Mouse (Mus musculus) midbrain, embryonic 14.5 days (tissue): Measurements from ENCODE around the gene Gm10663. TPM values are rescaled to one million over a fixed set of nuclear protein-coding genes. Genes with fewer than 3 reads are reported as not detected.
A peak's percentile ranks its signal among the peaks of the same experiment; 100 is the strongest.

Experiments
- ATAC-seq: fragments of 200-750 bp; cut with Nextera tagmentation; 2 replicates; pipeline ENCODE4 v1.8.0; 2017; ENCODE audit warnings: moderate number of reproducible peaks, moderate library complexity; ENCODE audit not compliant: low FRiP score, low TSS enrichment
- DNase-seq: peaks from one replicate; pipeline ENCODE4 v3.0.0-alpha.2; 2015
- H3K27ac ChIP-seq: fragments of 300-500 bp; sonication (generic); replicated peaks from 2 replicates; pipeline ENCODE4 v1.5.1; 2014; ENCODE audit warnings: mild to moderate bottlenecking, low read depth, low read length, moderate library complexity
- H3K27me3 ChIP-seq: fragments of 300-500 bp; sonication (generic); 2 replicates; pipeline ENCODE4 v1.6.1; 2014; ENCODE audit warnings: low read length, control low read depth, mixed read lengths; ENCODE audit not compliant: control insufficient read depth, insufficient read depth
- H3K36me3 ChIP-seq: fragments of 300-500 bp; sonication (generic); 2 replicates; pipeline ENCODE4 v1.6.1; 2014; ENCODE audit warnings: low read length, control low read depth; ENCODE audit not compliant: control insufficient read depth, insufficient read depth
- H3K4me1 ChIP-seq: fragments of 300-500 bp; sonication (generic); 2 replicates; pipeline ENCODE4 v1.6.1; 2014; ENCODE audit warnings: mild to moderate bottlenecking, antibody characterized with exemption, low read length, control low read depth; ENCODE audit not compliant: control insufficient read depth, insufficient read depth
- H3K4me2 ChIP-seq: fragments of 300-500 bp; sonication (generic); 2 replicates; pipeline ENCODE4 v1.6.1; 2014; ENCODE audit warnings: mild to moderate bottlenecking, low read length, moderate library complexity
- H3K4me3 ChIP-seq: fragments of 300-500 bp; sonication (generic); replicated peaks from 2 replicates; pipeline ENCODE4 v1.5.1; 2014; ENCODE audit warnings: low read depth, low read length
- H3K9ac ChIP-seq: fragments of 300-500 bp; sonication (generic); replicated peaks from 2 replicates; pipeline ENCODE4 v1.6.1; 2014; ENCODE audit warnings: mild to moderate bottlenecking, low read length, moderate library complexity
- H3K9me3 ChIP-seq: fragments of 300-500 bp; sonication (generic); 2 replicates; pipeline ENCODE4 v1.6.1; 2016; ENCODE audit warnings: low read length, control low read depth, mixed read lengths; ENCODE audit not compliant: control insufficient read depth
- WGBS: fragments of 180-500 bp; shearing (Covaris S2); extraction: QIAGEN DNeasy Blood & Tissue Kit; methylation state at CpG from one replicate; pipeline ENCODE4 v1.1.7; 2014; 5-methylcytosine and 5-hydroxymethylcytosine counted together
- polyA plus RNA-seq: library from polyadenylated mRNA; unstranded; fragments of >200 nt; fragmentation: Nextera tagmentation; extraction: Ambion mirVana; gene quantifications from 2 replicates; pipeline ENCODE4 v1.2.1, GENCODE M21; 2014

Gm10663 gene
- polyA plus RNA-seq, 1 experiment from 2014 or later = not detected

- no peak for ATAC-seq
- DNase-seq = peak; percentile 4
- 66% methylated on average over 7 of the region's 7 CpGs for WGBS
Measured at GRCm38 (mm10) chr8:65097760-65098415, 23.1 kb downstream of the Gm10663 start.

GRCm38 (mm10) chr8:65099735-65100134 is 24.9 kb downstream of the Gm10663 start:
- no peak overlapping the region for H3K4me2 ChIP-seq
- no peaks in the 10 kb centered on the region for H3K27me3 ChIP-seq
- H3K27ac ChIP-seq = no peak overlapping the region
- H3K36me3 ChIP-seq = no peaks in the 10 kb centered on the region
- no peaks in the 10 kb centered on the region for H3K4me1 ChIP-seq
- no peak overlapping the region for H3K4me3 ChIP-seq
- no peak for DNase-seq
- H3K9me3 ChIP-seq = no peaks in the 10 kb centered on the region
- ATAC-seq = no peak
- no peak overlapping the region for H3K9ac ChIP-seq
- 50% methylated on average over 3 of the region's 3 CpGs for WGBS

More at GRCm38 (mm10) chr8:65097760-65098415, 23.1 kb downstream of the Gm10663 start:
- H3K9me3 ChIP-seq = no peaks in the 10 kb centered on the region
- no peak overlapping the region for H3K4me2 ChIP-seq
- H3K4me3 ChIP-seq = no peak overlapping the region
- H3K36me3 ChIP-seq = no peaks in the 10 kb centered on the region
- H3K27ac ChIP-seq = no peak overlapping the region
- H3K9ac ChIP-seq = no peak overlapping the region
- H3K4me1 ChIP-seq = no peaks in the 10 kb centered on the region
- H3K27me3 ChIP-seq = no peaks in the 10 kb centered on the region

- 43% methylated on average over 7 of the region's 7 CpGs for WGBS
- Histone ChIP-seq H3K27ac (no peak overlapping the region), H3K27me3 (no peaks in the 10 kb centered on the region), H3K4me2 (no peak overlapping the region), H3K9ac (no peak overlapping the region), H3K4me1 (no peaks in the 10 kb centered on the region), H3K36me3 (no peaks in the 10 kb centered on the region), H3K4me3 (no peak overlapping the region), H3K9me3 (no peaks in the 10 kb centered on the region)
- no peak for ATAC-seq
- peak; percentile 47 for DNase-seq
Measured at GRCm38 (mm10) chr8:65103632-65104031, 28.8 kb downstream of the Gm10663 start.

GRCm38 (mm10) chr8:65104041-65104440 is 29.2 kb downstream of the Gm10663 start:
- Histone ChIP-seq H3K9me3 (no peaks in the 10 kb centered on the region), H3K4me2 (no peak overlapping the region), H3K27ac (no peak overlapping the region), H3K4me1 (no peaks in the 10 kb centered on the region), H3K4me3 (no peak overlapping the region), H3K9ac (no peak overlapping the region), H3K36me3 (no peaks in the 10 kb centered on the region), H3K27me3 (no peaks in the 10 kb centered on the region)
- DNase-seq = no peak
- 82% methylated on average over 4 of the region's 4 CpGs for WGBS
- ATAC-seq = no peak

GRCm38 (mm10) chr8:65107936-65108718 is 33.3 kb downstream of the Gm10663 start:
- ATAC-seq = no peak
- Histone ChIP-seq H3K36me3 (no peaks in the 10 kb centered on the region), H3K4me1 (no peaks in the 10 kb centered on the region), H3K4me3 (no peak overlapping the region), H3K9ac (no peak overlapping the region), H3K4me2 (no peak overlapping the region), H3K9me3 (no peaks in the 10 kb centered on the region), H3K27me3 (no peaks in the 10 kb centered on the region), H3K27ac (no peak overlapping the region)
- 96% methylated on average over 25 of the region's 25 CpGs for WGBS
- no peak for DNase-seq

- ATAC-seq = no peak
- Histone ChIP-seq H3K27me3 (no peaks in the 10 kb centered on the region), H3K27ac (no peak overlapping the region), H3K9me3 (no peaks in the 10 kb centered on the region), H3K36me3 (no peaks in the 10 kb centered on the region), H3K9ac (no peak overlapping the region), H3K4me3 (no peak overlapping the region), H3K4me1 (no peaks in the 10 kb centered on the region), H3K4me2 (no peak overlapping the region)
- no peak for DNase-seq
- 85% methylated on average over 6 of the region's 6 CpGs for whole genome bisulfite sequencing
Measured at GRCm38 (mm10) chr8:65108936-65109335, 34.1 kb downstream of the Gm10663 start.

- H3K9ac ChIP-seq = no peak overlapping the region
- 41% methylated on average over 5 of the region's 5 CpGs for WGBS
- no peak overlapping the region for H3K4me3 ChIP-seq
- H3K27me3 ChIP-seq = no peaks in the 10 kb centered on the region
- H3K4me1 ChIP-seq = no peaks in the 10 kb centered on the region
- no peaks in the 10 kb centered on the region for H3K9me3 ChIP-seq
- H3K27ac ChIP-seq = no peak overlapping the region
- DNase-seq (peak; percentile 90), ATAC-seq (peak; percentile 77; the same call in 1 of the 2 replicates)
- H3K36me3 ChIP-seq = no peaks in the 10 kb centered on the region
- H3K4me2 ChIP-seq = no peak overlapping the region
Measured at GRCm38 (mm10) chr8:65110285-65110691, 35.5 kb downstream of the Gm10663 start.

- DNase-seq = no peak
- Histone ChIP-seq H3K4me2 (no peak overlapping the region), H3K27me3 (no peaks in the 10 kb centered on the region), H3K9ac (no peak overlapping the region), H3K4me3 (no peak overlapping the region), H3K36me3 (no peaks in the 10 kb centered on the region), H3K27ac (no peak overlapping the region), H3K4me1 (no peaks in the 10 kb centered on the region), H3K9me3 (no peaks in the 10 kb centered on the region)
- WGBS = 87% methylated on average over 6 of the region's 6 CpGs
- ATAC-seq = no peak
Measured at GRCm38 (mm10) chr8:65112092-65112491, 37.3 kb downstream of the Gm10663 start.

- 81% methylated on average over 1 of the region's 1 CpGs for WGBS
- Histone ChIP-seq H3K9ac (no peak overlapping the region), H3K9me3 (no peaks in the 10 kb centered on the region), H3K4me2 (no peak overlapping the region), H3K4me3 (no peak overlapping the region), H3K27me3 (no peaks in the 10 kb centered on the region), H3K4me1 (no peaks in the 10 kb centered on the region), H3K36me3 (no peaks in the 10 kb centered on the region), H3K27ac (no peak overlapping the region)
- ATAC-seq = no peak
- no peak for DNase-seq
Measured at GRCm38 (mm10) chr8:65126014-65126413, 51.2 kb downstream of the Gm10663 start.
